Mouse (Mus musculus): Measurements from ENCODE around the gene Ptpn5. TPM values are rescaled to one million over a fixed set of nuclear protein-coding genes. Genes with fewer than 3 reads are reported as not detected.
A peak's percentile ranks its signal among the peaks of the same experiment; 100 is the strongest.

Gene Ptpn5
- 98.6 and 102 TPM in 2 replicates for polyA plus RNA-seq (2015; fragmentation: Nextera tagmentation; extraction: Ambion mirVana)

DNA sequence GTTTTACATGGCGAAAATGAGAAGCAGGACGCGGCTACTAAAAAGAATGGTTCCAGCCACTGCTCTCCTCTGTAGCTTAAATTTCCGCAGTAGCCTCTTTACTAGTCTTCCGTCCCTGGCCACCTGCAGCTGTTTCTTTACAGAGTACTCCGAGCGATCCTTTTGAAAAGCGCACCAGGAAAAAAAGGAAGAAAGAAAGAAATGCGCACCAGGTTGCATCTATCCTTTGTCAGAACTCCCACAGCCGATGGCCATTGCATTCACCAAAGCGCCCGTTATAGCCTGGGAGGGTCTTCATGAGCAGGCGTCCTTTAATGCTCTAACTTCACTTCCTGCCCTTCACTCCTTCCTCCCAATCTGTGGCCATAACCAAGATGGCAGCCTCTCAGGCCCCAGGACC is at the start of gene Ptpn5:
Ptpn5 (minus strand) TSS at position 354 of the 400 bp plus-strand sequence.
- under 1% methylated on average over 13 of the region's 13 CpGs for WGBS
- ATAC-seq, result no peak
- Histone ChIP-seq H3K9me3 (no peaks in the 10 kb centered on the region), H3K36me3 (no peaks in the 10 kb centered on the region), H3K9ac (replicated peaks) (peak within 1 kb of the TSS; percentile 89), H3K27me3 (peaks cover 23% of the 10 kb centered on the region), H3K4me3 (replicated peaks) (peak within 1 kb of the TSS; percentile 79), H3K4me2 (replicated peaks) (peak within 1 kb of the TSS; percentile 61), H3K27ac (peak within 1 kb of the TSS; percentile 92), H3K4me1 (replicated peaks) (peaks cover 19% of the 10 kb centered on the region)

DNA sequence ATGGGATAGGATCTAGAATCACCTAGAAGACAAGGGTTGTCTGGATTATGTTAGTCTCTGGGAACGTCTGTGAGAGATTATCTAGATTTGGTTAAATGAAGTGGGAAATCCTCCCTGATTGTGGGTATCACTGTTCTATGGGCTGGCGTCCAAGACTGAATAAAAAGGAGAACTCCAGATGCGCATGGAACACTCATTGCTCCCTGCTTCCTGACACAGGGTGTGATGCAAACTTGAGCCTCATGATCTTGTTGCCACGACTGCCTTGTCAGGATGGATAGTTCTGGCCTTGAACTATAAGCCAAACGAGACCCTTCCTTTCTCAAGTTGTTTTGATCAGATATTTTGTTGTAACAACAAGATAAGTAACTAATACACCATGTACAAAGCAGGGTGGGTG is 37.3 kb upstream of the Ptpn5 start:
- ATAC-seq, result no peak

DNA sequence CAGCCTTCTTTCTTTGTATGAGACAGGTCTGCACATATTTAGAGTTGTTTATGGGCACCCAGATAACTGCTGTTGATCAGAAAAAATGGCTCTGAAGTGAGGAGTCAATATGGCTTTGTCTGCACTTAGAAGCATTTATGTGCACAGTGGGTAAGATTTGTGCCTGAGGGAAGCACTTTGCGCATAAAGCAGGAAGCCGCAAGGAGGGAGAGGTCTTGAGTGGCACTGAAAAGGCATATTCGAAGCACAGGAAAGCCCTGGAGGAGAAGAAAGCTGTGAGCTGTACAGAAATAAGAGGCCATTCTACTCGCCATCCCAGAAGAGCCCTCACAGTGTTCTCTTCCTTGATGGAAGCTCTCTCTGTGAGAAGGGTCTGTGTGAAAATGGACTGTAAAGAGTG is 31.5 kb upstream of the Ptpn5 start:
- H3K4me1 ChIP-seq (replicated peaks), result no peaks in the 10 kb centered on the region
- no peaks in the 10 kb centered on the region for H3K27me3 ChIP-seq
- no peak overlapping the region for H3K9ac ChIP-seq (replicated peaks)
- WGBS, result 77% methylated on average over 4 of the region's 4 CpGs
- H3K4me2 ChIP-seq (replicated peaks), result no peak overlapping the region
- H3K9me3 ChIP-seq, result no peaks in the 10 kb centered on the region
- no peak overlapping the region for H3K27ac ChIP-seq
- no peak overlapping the region for H3K4me3 ChIP-seq (replicated peaks)
- no peaks in the 10 kb centered on the region for H3K36me3 ChIP-seq
- ATAC-seq, result no peak

More for the DNA sequence above, 37.3 kb upstream of the Ptpn5 start:
- Histone ChIP-seq H3K9ac (replicated peaks) (no peak overlapping the region), H3K9me3 (no peaks in the 10 kb centered on the region), H3K4me1 (replicated peaks) (no peaks in the 10 kb centered on the region), H3K4me3 (replicated peaks) (no peak overlapping the region), H3K27ac (no peak overlapping the region), H3K27me3 (no peaks in the 10 kb centered on the region), H3K36me3 (no peaks in the 10 kb centered on the region), H3K4me2 (replicated peaks) (no peak overlapping the region)
- 76% methylated on average over 5 of the region's 5 CpGs for WGBS

DNA sequence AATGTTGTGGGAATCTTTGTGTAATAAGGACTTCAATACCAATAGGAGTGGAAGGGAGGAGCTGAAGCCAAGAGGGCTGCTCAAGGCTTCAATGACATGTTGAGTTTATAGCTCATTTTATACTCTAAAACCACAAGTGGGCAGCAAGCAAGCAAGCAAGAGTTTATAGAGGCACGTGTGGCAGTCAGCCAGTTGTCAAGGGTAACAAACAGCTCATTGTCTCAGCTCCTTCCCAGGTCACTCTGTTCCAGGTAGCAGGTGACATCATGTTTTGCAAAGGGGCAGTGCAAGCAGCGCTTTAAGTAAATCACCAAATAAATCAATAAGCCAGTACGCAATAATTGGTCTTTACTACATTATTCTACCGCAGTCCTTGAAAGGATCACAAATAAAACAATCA is 29.7 kb upstream of the Ptpn5 start:
- no peaks in the 10 kb centered on the region for H3K36me3 ChIP-seq
- H3K27ac ChIP-seq, result no peak overlapping the region
- H3K4me1 ChIP-seq (replicated peaks), result no peaks in the 10 kb centered on the region
- H3K9ac ChIP-seq (replicated peaks), result no peak overlapping the region
- WGBS, result 84% methylated on average over 4 of the region's 4 CpGs
- no peaks in the 10 kb centered on the region for H3K27me3 ChIP-seq
- ATAC-seq, result no peak
- no peaks in the 10 kb centered on the region for H3K9me3 ChIP-seq
- H3K4me3 ChIP-seq (replicated peaks), result no peak overlapping the region
- H3K4me2 ChIP-seq (replicated peaks), result no peak overlapping the region

DNA sequence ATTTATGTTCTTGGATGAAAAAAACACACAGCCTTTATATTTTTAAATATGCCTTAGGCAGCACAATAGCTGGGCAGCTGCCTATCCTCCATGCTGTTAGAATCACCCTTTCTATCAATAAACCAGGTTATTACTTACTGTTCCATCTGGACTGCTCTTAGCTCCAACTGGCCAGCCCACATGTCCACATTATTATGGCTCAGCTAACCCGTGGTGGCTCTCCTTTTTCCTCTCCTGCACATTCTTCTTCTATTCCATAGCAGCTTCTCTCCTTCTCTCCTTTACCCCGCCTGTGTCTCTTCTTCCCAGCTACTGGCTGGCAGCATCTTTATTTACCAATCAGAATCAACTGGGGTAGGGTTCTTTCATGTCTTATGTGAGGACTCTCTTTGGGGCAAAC is 25.0 kb upstream of the Ptpn5 start:
- WGBS, result 63% methylated on average over 2 of the region's 2 CpGs
- Histone ChIP-seq H3K9me3 (no peaks in the 10 kb centered on the region), H3K4me1 (replicated peaks) (no peaks in the 10 kb centered on the region), H3K9ac (replicated peaks) (no peak overlapping the region), H3K27ac (no peak overlapping the region), H3K4me3 (replicated peaks) (no peak overlapping the region), H3K36me3 (no peaks in the 10 kb centered on the region), H3K4me2 (replicated peaks) (no peak overlapping the region), H3K27me3 (no peaks in the 10 kb centered on the region)
- no peak for ATAC-seq

DNA sequence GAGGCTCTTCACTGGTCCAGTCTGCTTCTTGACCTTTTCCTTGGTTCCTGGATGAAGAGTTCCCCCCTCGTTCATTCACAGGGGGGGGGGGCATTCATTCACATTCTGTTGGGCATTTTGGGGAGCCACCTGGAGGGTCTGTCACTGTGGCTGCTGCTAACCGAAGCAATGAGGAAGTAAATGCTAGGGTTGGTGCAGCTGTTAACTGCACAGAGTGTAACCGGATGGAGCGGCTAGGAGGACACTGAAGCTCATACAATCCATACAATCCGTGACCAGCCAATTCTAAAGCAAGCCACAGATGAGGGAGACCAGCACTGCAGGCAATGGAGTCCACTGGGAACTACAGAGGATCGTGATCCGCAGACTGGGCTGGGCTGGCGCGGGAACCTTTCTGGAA is 24.3 kb upstream of the Ptpn5 start:
- no peaks in the 10 kb centered on the region for H3K4me1 ChIP-seq (replicated peaks)
- H3K4me2 ChIP-seq (replicated peaks), result no peak overlapping the region
- WGBS, result 83% methylated on average over 9 of the region's 9 CpGs
- H3K27me3 ChIP-seq, result no peaks in the 10 kb centered on the region
- no peaks in the 10 kb centered on the region for H3K9me3 ChIP-seq
- no peaks in the 10 kb centered on the region for H3K36me3 ChIP-seq
- H3K9ac ChIP-seq (replicated peaks), result no peak overlapping the region
- no peak for ATAC-seq
- H3K4me3 ChIP-seq (replicated peaks), result no peak overlapping the region
- H3K27ac ChIP-seq, result no peak overlapping the region

DNA sequence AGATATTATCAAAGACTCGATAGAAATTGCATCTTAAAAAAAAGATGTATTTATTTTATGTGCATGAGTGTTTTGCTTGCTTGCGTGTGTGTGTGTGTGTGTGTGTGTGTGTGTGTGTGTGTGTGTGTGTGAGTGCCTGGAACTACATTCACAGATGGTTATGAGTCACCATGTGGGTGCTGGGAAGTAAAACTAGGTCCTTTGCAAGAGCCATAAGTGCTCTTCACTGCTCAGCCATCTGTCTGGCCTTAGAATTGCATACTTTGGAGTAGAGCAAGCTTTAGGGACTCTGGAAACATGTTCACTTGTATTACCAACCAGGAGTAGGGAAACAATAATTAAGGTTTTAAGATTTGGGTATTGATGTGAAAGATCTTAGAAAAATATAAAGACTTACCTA is 22.4 kb upstream of the Ptpn5 start:
- Histone ChIP-seq H3K4me3 (replicated peaks) (no peak overlapping the region), H3K36me3 (no peaks in the 10 kb centered on the region), H3K4me1 (replicated peaks) (no peaks in the 10 kb centered on the region), H3K27ac (no peak overlapping the region), H3K9me3 (no peaks in the 10 kb centered on the region), H3K9ac (replicated peaks) (no peak overlapping the region), H3K27me3 (no peaks in the 10 kb centered on the region), H3K4me2 (replicated peaks) (no peak overlapping the region)
- WGBS, result 87% methylated on average over 2 of the region's 2 CpGs
- no peak for ATAC-seq

DNA sequence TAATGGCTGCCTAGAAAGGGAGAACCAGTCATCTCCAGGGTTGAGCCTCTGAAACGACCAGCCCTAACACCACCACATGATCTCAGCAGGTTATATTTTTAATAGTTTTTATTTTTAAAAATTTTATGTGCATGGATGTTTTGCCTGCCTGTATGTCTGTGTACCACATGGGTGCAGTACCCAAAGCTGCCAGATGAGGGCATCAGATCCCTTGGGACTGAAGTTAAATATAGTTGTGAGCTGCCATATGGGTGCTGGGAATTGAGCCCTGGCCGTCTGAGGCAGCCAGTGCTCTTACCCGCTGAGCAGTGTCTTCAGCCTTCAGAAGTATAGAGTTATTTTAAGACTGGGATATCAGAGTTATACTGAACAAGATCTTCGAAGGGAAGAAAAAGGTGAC is 21.9 kb upstream of the Ptpn5 start:
- no peak for ATAC-seq
- no peaks in the 10 kb centered on the region for H3K36me3 ChIP-seq
- H3K27me3 ChIP-seq, result no peaks in the 10 kb centered on the region
- H3K9me3 ChIP-seq, result no peaks in the 10 kb centered on the region
- H3K4me1 ChIP-seq (replicated peaks), result no peaks in the 10 kb centered on the region
- H3K4me3 ChIP-seq (replicated peaks), result no peak overlapping the region
- H3K27ac ChIP-seq, result no peak overlapping the region
- no peak overlapping the region for H3K9ac ChIP-seq (replicated peaks)
- WGBS, result 95% methylated on average over 4 of the region's 4 CpGs
- H3K4me2 ChIP-seq (replicated peaks), result no peak overlapping the region

DNA sequence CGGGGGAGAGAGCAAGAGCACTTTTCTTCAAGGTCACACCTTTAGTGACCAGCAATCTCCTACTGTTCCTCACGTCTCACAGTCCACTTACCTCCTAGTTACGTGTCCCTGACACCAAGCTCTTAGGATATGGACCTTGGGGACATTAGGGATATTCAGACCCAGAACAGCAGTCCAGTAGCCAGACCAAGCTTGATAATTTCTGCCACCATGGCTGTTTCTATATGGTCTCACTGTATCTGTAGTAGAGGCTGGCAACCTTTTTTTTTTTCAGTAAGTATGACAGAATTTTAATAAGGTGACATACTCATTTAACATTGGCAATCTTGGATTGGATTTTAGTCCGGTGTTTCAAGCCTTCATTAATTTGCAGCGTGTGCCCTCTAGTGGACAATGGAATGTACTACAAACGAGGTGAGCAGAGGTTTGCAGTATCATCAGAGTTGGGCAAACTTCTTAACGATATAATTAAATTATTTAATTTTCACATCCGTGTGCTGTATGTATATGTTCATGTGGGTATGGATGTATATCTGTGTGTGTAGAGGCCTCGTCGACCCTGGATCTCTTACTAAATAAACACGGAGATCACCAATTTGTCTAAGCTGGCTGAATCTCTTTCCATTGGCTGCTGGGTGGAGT is 17.1 kb upstream of the Ptpn5 start:
- Histone ChIP-seq H3K9ac (replicated peaks) (no peak overlapping the region), H3K9me3 (no peaks in the 10 kb centered on the region), H3K4me3 (replicated peaks) (no peak overlapping the region), H3K27ac (no peak overlapping the region), H3K4me1 (replicated peaks) (no peaks in the 10 kb centered on the region), H3K36me3 (no peaks in the 10 kb centered on the region), H3K4me2 (replicated peaks) (no peak overlapping the region), H3K27me3 (no peaks in the 10 kb centered on the region)
- 18% methylated on average over 11 of the region's 11 CpGs for WGBS
- ATAC-seq, result peak; percentile 76

DNA sequence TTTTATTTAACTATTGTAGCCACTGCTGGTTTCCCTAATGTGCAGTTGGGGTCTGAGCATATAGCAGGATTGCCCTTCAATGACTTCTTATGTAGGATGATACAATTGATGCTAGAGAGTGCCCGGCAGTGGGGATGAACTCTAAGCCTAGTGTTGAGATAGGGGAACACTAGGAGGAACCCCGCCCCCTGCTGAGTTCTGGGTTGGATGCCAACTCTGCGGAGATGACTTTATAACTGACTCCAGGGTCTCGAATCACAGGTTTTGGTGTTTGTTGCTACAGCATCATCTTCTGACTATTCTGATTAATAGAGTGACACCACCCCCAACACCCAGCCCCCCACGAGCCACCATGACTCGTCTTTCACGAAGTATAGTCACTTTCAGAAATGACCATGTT is 14.8 kb upstream of the Ptpn5 start:
- H3K4me2 ChIP-seq (replicated peaks), result no peak overlapping the region

DNA sequence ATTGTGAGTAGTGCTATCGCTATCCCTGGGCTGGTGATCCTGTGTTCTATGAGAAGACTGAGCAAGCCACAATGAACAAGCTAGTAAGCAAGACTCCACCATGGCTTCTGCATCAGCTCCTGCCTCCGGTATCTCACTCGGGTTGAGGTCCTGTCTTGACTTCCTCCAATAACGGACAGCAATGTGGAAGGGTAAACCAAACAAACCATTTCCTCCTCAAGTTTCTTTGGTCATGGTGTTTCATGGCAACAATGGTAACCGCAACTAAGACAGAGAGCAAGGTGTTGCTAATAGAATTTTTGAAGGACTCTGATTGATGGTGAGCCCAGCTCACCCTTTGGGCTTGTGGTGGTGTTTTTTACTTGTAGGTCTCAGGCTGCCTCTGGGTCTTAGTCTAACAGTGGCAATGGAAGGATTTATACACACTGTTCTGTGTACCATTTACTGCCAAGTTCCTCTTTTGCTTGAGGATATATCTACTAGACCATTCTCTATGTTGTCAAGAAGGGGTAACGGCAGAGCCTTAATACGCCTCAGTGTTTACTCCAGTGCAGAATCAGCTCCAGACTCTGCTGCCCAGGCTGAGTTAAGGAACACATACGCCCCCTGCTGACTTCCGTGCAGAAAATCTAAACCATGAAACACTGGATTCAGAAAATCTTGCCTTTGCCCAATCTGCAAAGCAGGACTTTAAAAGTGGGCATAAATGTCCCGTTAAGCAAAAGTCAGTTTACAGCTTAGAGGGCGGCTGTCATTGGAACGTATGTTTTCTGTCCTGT is 12.7 kb upstream of the Ptpn5 start:
- no peak overlapping the region for H3K27ac ChIP-seq
- H3K9ac ChIP-seq (replicated peaks), result no peak overlapping the region
- H3K4me2 ChIP-seq (replicated peaks), result no peak overlapping the region
- no peak overlapping the region for H3K4me3 ChIP-seq (replicated peaks)
- no peaks in the 10 kb centered on the region for H3K4me1 ChIP-seq (replicated peaks)
- 64% methylated on average over 12 of the region's 12 CpGs for WGBS
- no peaks in the 10 kb centered on the region for H3K9me3 ChIP-seq
- no peaks in the 10 kb centered on the region for H3K36me3 ChIP-seq
- ATAC-seq, result no peak
- no peaks in the 10 kb centered on the region for H3K27me3 ChIP-seq

More for the DNA sequence above, 14.8 kb upstream of the Ptpn5 start:
- Histone ChIP-seq H3K27ac (no peak overlapping the region), H3K4me1 (replicated peaks) (no peaks in the 10 kb centered on the region), H3K36me3 (no peaks in the 10 kb centered on the region), H3K27me3 (no peaks in the 10 kb centered on the region), H3K9ac (replicated peaks) (no peak overlapping the region), H3K4me3 (replicated peaks) (no peak overlapping the region), H3K9me3 (no peaks in the 10 kb centered on the region)
- no peak for ATAC-seq
- 84% methylated on average over 7 of the region's 7 CpGs for WGBS

DNA sequence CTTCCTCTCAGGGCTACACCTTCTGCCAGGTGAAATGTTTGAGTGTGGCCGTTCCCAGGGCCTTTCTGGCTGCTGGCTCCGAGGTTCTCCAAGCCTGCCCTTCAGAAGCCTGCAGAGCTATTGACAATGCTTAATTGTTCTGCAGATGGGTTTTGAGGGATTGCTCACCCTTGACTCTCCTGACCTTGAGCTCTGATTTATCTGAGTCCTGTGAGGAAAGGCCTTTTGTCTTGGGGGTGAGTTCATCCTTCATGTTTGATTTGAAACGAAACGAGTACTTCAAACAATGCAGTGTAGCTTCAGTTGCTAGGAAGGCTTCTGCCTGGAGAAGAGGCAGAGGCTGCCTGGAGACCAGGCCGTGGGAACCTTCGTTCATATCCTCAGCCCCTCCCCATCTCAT is 10.8 kb upstream of the Ptpn5 start:
- H3K4me1 ChIP-seq (replicated peaks), result no peaks in the 10 kb centered on the region
- no peak overlapping the region for H3K27ac ChIP-seq
- no peaks in the 10 kb centered on the region for H3K36me3 ChIP-seq
- H3K9ac ChIP-seq (replicated peaks), result no peak overlapping the region
- no peaks in the 10 kb centered on the region for H3K9me3 ChIP-seq
- H3K4me2 ChIP-seq (replicated peaks), result no peak overlapping the region
- no peak overlapping the region for H3K4me3 ChIP-seq (replicated peaks)
- ATAC-seq, result no peak
- no peaks in the 10 kb centered on the region for H3K27me3 ChIP-seq
- WGBS, result 37% methylated on average over 6 of the region's 6 CpGs
